Mouse (Mus musculus): ENCODE measurements around the gene C2cd3. TPM values are rescaled to one million over a fixed set of nuclear protein-coding genes. Genes with fewer than 3 reads are reported as not detected.

Gene C2cd3
- polyA plus RNA-seq, 1 experiment from 2014 or later: 30.7 TPM

DNA sequence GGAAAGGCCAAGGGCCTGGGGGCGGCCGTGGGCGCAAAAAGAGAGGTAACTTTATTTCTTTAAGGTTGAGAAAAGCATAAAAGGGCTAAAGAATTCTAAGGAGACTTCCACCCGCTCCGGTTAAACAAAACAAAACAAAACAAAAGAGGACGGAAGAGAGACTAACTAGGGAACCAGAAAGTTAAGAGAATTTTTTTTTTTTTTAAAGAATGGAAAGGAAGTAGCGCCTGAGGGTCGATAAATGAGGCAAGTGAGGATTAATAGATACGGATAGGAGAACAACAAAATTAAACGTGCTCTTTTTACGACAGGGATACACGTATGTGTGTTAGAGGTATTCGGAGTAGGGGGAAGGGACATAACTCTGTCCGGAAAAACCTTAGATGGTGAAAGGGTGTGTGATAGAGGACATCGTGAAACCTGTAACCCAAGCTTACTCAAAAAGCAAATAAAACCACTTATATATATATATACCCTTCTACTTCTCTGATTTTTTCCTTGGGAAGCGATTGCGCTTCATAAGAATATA, 483 bp downstream of the C2cd3 start:
- no peaks in the 10 kb centered on the region for H3K9me3 ChIP-seq (replicated peaks)

DNA sequence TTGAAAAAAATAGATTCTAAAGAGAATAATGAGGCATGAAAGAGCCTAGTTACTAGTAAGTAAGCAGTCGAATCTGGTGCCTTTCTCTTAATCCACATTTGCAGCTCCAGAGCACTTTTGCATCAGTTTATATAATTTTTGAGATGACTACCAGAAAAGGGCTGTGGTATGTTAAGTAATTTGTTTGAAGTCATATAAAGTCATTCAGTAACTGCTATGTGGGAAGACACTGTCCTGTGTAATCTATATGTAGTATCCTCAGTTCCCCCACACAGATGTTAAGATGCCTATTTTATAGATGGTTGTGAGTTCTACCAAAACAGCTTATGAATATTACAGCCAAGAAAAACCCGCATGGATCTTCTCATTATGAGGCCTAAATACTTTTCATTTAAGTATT, 6.2 kb downstream of the C2cd3 start:
- no peak for DNase-seq (ENCODE audit: low spot score)
- Histone ChIP-seq H3K4me1 (peaks cover 1% of the 10 kb centered on the region; the same call in 1 of the 2 replicates), H3K36me3 (peaks cover 89% of the 10 kb centered on the region), H3K27me3 (ENCODE audit: low read depth, poor library complexity, severe bottlenecking) (no peaks in the 10 kb centered on the region), H3K9me3 (replicated peaks) (no peaks in the 10 kb centered on the region), H3K4me3 (no peak overlapping the region), H3K27ac (replicated peaks) (no peak overlapping the region)
- WGBS: 85% methylated on average over 2 of the region's 2 CpGs

More for the DNA sequence above, 483 bp downstream of the C2cd3 start:
- Histone ChIP-seq H3K27me3 (ENCODE audit: low read depth, poor library complexity, severe bottlenecking) (no peaks in the 10 kb centered on the region), H3K27ac (replicated peaks) (peak overlapping the region; percentile 89), H3K4me3 (peak overlapping the region; percentile 63), H3K36me3 (peaks cover 37% of the 10 kb centered on the region), H3K4me1 (peaks cover 31% of the 10 kb centered on the region)
- WGBS: 9% methylated on average over 17 of the region's 17 CpGs
- DNase-seq (ENCODE audit: low spot score): no peak

GRCm38 (mm10) chr7:100381161-100381560, 9.1 kb downstream of the C2cd3 start:
- no peak for DNase-seq (ENCODE audit: low spot score)

DNA sequence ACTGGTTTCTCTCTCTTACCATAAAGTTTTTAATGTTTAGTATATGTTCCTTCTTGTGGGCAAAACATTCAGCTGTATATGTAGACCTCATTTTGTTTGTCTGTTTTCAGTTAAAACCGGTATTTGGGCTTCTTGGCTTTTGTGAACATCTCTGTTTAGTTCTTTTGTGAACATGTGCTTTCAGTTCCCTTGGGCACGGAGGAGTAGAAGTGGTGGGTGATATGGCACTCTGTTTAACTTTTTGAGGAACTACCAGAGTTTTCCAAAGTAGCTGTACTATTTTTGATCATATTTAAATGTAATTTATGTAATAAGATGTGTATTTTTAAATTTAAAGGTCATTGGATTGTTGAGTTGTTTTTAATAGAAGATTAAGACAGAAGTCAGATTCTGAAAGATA, 11.2 kb downstream of the C2cd3 start:
- H3K4me1 ChIP-seq: no peaks in the 10 kb centered on the region
- peaks cover 88% of the 10 kb centered on the region for H3K36me3 ChIP-seq
- H3K9me3 ChIP-seq (replicated peaks): no peaks in the 10 kb centered on the region
- DNase-seq (ENCODE audit: low spot score): no peak
- no peak overlapping the region for H3K4me3 ChIP-seq
- WGBS: 89% methylated on average over 2 of the region's 2 CpGs
- H3K27me3 ChIP-seq (ENCODE audit: low read depth, poor library complexity, severe bottlenecking): no peaks in the 10 kb centered on the region
- H3K27ac ChIP-seq (replicated peaks): no peak overlapping the region

More at GRCm38 (mm10) chr7:100381161-100381560, 9.1 kb downstream of the C2cd3 start:
- Histone ChIP-seq H3K27ac (replicated peaks) (no peak overlapping the region), H3K36me3 (peaks cover 91% of the 10 kb centered on the region), H3K9me3 (replicated peaks) (no peaks in the 10 kb centered on the region), H3K27me3 (ENCODE audit: low read depth, poor library complexity, severe bottlenecking) (no peaks in the 10 kb centered on the region), H3K4me3 (no peak overlapping the region), H3K4me1 (no peaks in the 10 kb centered on the region)

DNA sequence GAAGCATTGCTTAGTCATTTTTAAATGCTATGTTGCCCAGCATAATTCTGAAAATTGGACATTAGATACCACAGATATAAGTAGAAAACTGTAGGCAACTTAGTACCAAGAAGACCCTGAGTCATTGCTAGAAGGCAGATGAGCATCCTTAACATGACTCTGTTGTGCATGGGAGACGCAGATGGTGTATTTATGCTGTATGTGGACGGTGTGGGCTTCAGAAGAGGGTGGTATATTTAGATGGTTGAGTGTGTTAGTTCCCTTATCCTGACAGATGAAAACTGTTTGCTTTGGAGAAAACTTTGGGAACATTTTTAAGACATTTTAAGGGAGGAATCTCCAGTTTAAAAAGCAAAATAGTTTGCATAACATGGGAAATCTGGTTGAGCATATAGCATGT, 16.1 kb downstream of the C2cd3 start:
- Histone ChIP-seq H3K27me3 (ENCODE audit: low read depth, poor library complexity, severe bottlenecking) (no peaks in the 10 kb centered on the region), H3K4me1 (no peaks in the 10 kb centered on the region), H3K9me3 (replicated peaks) (no peaks in the 10 kb centered on the region), H3K36me3 (peaks cover 87% of the 10 kb centered on the region), H3K27ac (replicated peaks) (no peak overlapping the region), H3K4me3 (no peak overlapping the region)
- WGBS: 95% methylated on average over 2 of the region's 2 CpGs
- DNase-seq (ENCODE audit: low spot score): no peak

DNA sequence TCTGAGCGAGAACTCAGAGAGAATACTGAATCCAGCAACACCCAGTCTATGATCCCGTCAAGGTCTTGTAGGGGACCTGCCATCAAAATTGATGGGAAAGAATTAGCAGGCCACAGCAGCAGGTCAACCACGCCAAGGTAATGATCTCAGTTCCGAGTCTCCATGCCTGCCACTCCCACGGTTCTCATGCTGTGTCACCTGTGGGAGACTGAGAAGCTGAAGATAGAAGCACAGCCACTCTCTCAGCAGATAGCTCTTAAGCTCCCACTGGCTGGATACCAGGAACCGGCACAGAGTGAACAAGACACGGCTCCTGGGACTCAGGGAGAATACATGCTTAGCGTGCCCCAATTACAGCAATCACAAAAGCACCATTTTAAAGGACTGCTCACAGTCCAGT, 18.1 kb downstream of the C2cd3 start:
- Histone ChIP-seq H3K27ac (replicated peaks) (no peak overlapping the region), H3K27me3 (ENCODE audit: low read depth, poor library complexity, severe bottlenecking) (no peaks in the 10 kb centered on the region), H3K36me3 (peaks cover 89% of the 10 kb centered on the region), H3K9me3 (replicated peaks) (no peaks in the 10 kb centered on the region), H3K4me1 (no peaks in the 10 kb centered on the region), H3K4me3 (no peak overlapping the region)
- 90% methylated on average over 8 of the region's 8 CpGs for WGBS
- DNase-seq (ENCODE audit: low spot score): no peak

GRCm38 (mm10) chr7:100392265-100392664, 20.2 kb downstream of the C2cd3 start:
- 89% methylated on average over 2 of the region's 2 CpGs for WGBS
- Histone ChIP-seq H3K36me3 (peaks cover 98% of the 10 kb centered on the region), H3K9me3 (replicated peaks) (no peaks in the 10 kb centered on the region), H3K27ac (replicated peaks) (no peak overlapping the region), H3K4me3 (no peak overlapping the region), H3K27me3 (ENCODE audit: low read depth, poor library complexity, severe bottlenecking) (no peaks in the 10 kb centered on the region), H3K4me1 (no peaks in the 10 kb centered on the region)
- DNase-seq (ENCODE audit: low spot score): no peak

GRCm38 (mm10) chr7:100399231-100399913, 27.3 kb downstream of the C2cd3 start:
- peak; percentile 54 for DNase-seq (ENCODE audit: low spot score)
- peaks cover 5% of the 10 kb centered on the region; the same call in 1 of the 2 replicates for H3K4me1 ChIP-seq
- peaks cover 88% of the 10 kb centered on the region for H3K36me3 ChIP-seq
- WGBS: 70% methylated on average over 8 of the region's 8 CpGs
- no peak overlapping the region for H3K4me3 ChIP-seq
- no peak overlapping the region for H3K27ac ChIP-seq (replicated peaks)
- H3K27me3 ChIP-seq (ENCODE audit: low read depth, poor library complexity, severe bottlenecking): no peaks in the 10 kb centered on the region
- H3K9me3 ChIP-seq (replicated peaks): no peaks in the 10 kb centered on the region

DNA sequence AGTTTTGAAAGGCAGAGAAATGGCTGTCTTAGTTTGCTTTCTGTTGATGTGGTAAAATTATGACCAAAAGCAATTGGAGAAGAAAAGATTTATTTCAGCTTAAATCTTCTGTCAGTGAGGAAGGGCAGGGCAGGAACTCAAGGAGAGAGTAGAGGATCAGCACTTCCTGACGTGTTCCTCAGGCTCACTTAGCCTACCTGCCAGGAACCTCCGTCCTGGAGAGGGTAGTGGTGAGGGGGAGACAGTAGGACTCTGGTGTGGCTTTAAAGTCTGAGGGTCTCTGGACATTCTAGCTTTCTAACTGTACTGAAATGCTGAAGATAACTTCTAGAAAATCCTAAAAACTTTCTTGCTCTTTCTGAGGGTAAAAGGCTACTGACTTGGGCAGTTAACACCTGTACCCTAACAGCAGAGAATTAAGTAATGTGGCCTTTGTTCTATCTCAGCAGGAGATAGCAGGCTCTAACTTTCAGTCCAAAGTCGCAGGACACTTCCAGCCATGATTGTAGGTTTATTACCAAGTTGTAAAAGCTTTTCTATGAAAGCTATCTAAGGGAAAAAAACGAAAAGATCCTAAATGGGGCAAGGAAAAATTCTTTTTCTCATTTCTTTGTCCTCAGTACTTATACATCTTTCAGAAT, 29.0 kb downstream of the C2cd3 start:
- no peak overlapping the region for H3K4me3 ChIP-seq
- WGBS: 73% methylated on average over 4 of the region's 4 CpGs
- H3K27me3 ChIP-seq (ENCODE audit: low read depth, poor library complexity, severe bottlenecking): no peaks in the 10 kb centered on the region
- peaks cover 88% of the 10 kb centered on the region for H3K36me3 ChIP-seq
- no peak overlapping the region for H3K27ac ChIP-seq (replicated peaks)
- DNase-seq (ENCODE audit: low spot score): no peak
- H3K4me1 ChIP-seq: peaks cover 5% of the 10 kb centered on the region; the same call in 1 of the 2 replicates
- H3K9me3 ChIP-seq (replicated peaks): no peaks in the 10 kb centered on the region

DNA sequence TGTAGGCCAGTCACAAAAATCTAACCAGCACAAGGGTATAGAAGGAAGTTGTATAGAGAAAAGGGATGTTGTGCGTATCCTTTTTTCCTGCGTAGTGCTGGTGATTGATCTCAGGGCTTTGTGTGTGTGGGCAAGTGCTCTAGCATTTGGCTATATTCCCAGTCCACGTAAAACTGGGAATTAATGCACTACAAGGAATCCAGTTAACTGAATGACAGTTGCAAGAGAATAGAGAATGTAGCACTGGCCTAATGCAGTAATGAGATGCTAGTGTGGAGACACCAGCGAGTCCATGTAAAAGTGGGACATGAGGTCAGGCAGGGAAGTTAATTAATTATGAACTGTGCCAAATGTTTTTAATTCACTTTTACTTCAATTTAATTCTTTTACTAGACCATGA, 30.7 kb downstream of the C2cd3 start:
- 99% methylated on average over 4 of the region's 4 CpGs for WGBS
- no peaks in the 10 kb centered on the region for H3K27me3 ChIP-seq (ENCODE audit: low read depth, poor library complexity, severe bottlenecking)
- DNase-seq (ENCODE audit: low spot score): no peak
- no peak overlapping the region for H3K4me3 ChIP-seq
- peaks cover 5% of the 10 kb centered on the region; the same call in 1 of the 2 replicates for H3K4me1 ChIP-seq
- H3K27ac ChIP-seq (replicated peaks): no peak overlapping the region
- no peaks in the 10 kb centered on the region for H3K9me3 ChIP-seq (replicated peaks)
- peaks cover 88% of the 10 kb centered on the region for H3K36me3 ChIP-seq

DNA sequence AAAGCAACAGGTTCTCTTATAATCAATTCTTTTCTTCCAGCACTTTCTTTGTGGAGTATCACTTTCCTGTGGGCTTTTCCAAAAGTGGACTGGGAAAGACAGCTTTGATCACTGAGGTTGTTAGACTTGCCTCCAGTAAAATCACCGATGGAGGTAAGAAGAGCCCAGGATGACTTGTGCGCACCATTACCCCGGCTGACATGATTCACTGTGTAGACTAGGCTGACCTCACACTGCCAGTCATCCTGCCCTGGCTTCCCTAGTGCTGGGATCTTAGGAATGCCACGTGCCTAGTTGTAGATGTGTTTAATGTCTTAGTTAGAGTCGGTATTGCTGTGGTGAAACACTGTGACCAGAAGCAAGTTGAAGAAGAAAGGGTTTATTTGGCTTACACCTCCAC, 35.6 kb downstream of the C2cd3 start:
- H3K27me3 ChIP-seq (ENCODE audit: low read depth, poor library complexity, severe bottlenecking): no peaks in the 10 kb centered on the region
- H3K36me3 ChIP-seq: peaks cover 98% of the 10 kb centered on the region
- WGBS: 94% methylated on average over 5 of the region's 5 CpGs
- H3K4me1 ChIP-seq: no peaks in the 10 kb centered on the region
- DNase-seq (ENCODE audit: low spot score): no peak
- H3K4me3 ChIP-seq: no peak overlapping the region
- no peak overlapping the region for H3K27ac ChIP-seq (replicated peaks)
- H3K9me3 ChIP-seq (replicated peaks): no peaks in the 10 kb centered on the region

DNA sequence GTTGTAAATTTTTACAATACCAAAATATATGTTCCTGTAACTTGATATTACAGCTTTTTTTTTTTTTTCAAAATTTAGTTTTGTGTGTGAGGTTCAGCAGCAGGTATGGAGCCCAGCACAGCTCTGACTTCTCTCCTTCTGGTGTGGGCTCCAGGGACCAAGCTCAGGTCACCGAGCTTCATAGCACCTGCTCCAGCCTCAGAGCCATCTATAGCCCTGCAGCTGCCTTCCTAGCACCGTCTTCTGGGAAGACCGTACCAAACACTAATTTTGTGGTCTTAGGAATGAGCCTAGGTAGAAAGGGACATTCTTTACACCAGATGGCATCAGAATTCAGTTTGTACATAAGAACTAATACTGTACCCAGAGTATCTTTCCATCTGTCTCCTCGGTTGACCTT, 36.7 kb downstream of the C2cd3 start:
- peaks cover 98% of the 10 kb centered on the region for H3K36me3 ChIP-seq
- no peak overlapping the region for H3K27ac ChIP-seq (replicated peaks)
- no peaks in the 10 kb centered on the region for H3K9me3 ChIP-seq (replicated peaks)
- no peaks in the 10 kb centered on the region for H3K27me3 ChIP-seq (ENCODE audit: low read depth, poor library complexity, severe bottlenecking)
- no peaks in the 10 kb centered on the region for H3K4me1 ChIP-seq
- H3K4me3 ChIP-seq: no peak overlapping the region
- no peak for DNase-seq (ENCODE audit: low spot score)
- WGBS: 95% methylated on average over 4 of the region's 4 CpGs

GRCm38 (mm10) chr7:100425795-100426194, 53.8 kb downstream of the C2cd3 start:
- peaks cover 98% of the 10 kb centered on the region for H3K36me3 ChIP-seq
- 90% methylated on average over 3 of the region's 3 CpGs for WGBS

More at GRCm38 (mm10) chr7:100425795-100426194, 53.8 kb downstream of the C2cd3 start:
- Histone ChIP-seq H3K27ac (replicated peaks) (no peak overlapping the region), H3K27me3 (ENCODE audit: low read depth, poor library complexity, severe bottlenecking) (no peaks in the 10 kb centered on the region), H3K4me1 (no peaks in the 10 kb centered on the region), H3K4me3 (no peak overlapping the region), H3K9me3 (replicated peaks) (no peaks in the 10 kb centered on the region)
- no peak for DNase-seq (ENCODE audit: low spot score)

Measured in midbrain, embryonic 10.5 days (tissue).